Mouse (Mus musculus): ENCODE results near the gene Micu1.

The Micu1 gene

GRCm38 (mm10) chr10:59721555-59721954, 19.3 kb downstream of the Micu1 start:
- in situ Hi-C loops (cut with MboI, MseI): no loop called here

- in situ Hi-C loops (cut with MboI, MseI): no loop called here
Measured at GRCm38 (mm10) chr10:59724634-59725033, 22.4 kb downstream of the Micu1 start.

GRCm38 (mm10) chr10:59727251-59727650, 25.0 kb downstream of the Micu1 start:
- in situ Hi-C loops (cut with MboI, MseI): no loop called here

GRCm38 (mm10) chr10:59729261-59729660, 27.0 kb downstream of the Micu1 start:
- in situ Hi-C loops (cut with MboI, MseI): no loop called here

- in situ Hi-C loops (cut with MboI, MseI): no loop called here
Measured at GRCm38 (mm10) chr10:59729842-59730241, 27.6 kb downstream of the Micu1 start.

- in situ Hi-C loops (cut with MboI, MseI): no loop called here
Measured at GRCm38 (mm10) chr10:59736027-59736598, 33.8 kb downstream of the Micu1 start.

- in situ Hi-C loops (cut with MboI, MseI): no loop called here
Measured at GRCm38 (mm10) chr10:59741448-59741847, 39.2 kb downstream of the Micu1 start.

GRCm38 (mm10) chr10:59743397-59743796, 41.1 kb downstream of the Micu1 start:
- in situ Hi-C loops (cut with MboI, MseI): no loop called here

- in situ Hi-C loops (cut with MboI, MseI): no loop called here
Measured at GRCm38 (mm10) chr10:59743969-59744368, 41.7 kb downstream of the Micu1 start.

GRCm38 (mm10) chr10:59747334-59747733, 45.1 kb downstream of the Micu1 start:
- in situ Hi-C loops (cut with MboI, MseI): no loop called here

GRCm38 (mm10) chr10:59748699-59749200, 46.5 kb downstream of the Micu1 start:
- in situ Hi-C loops (cut with MboI, MseI): no loop called here

- in situ Hi-C loops (cut with MboI, MseI): no loop called here
Measured at GRCm38 (mm10) chr10:59753538-59754069, 51.3 kb downstream of the Micu1 start.

GRCm38 (mm10) chr10:59754104-59754503, 51.8 kb downstream of the Micu1 start:
- in situ Hi-C loops (cut with MboI, MseI): no loop called here

GRCm38 (mm10) chr10:59754901-59755300, 52.6 kb downstream of the Micu1 start:
- in situ Hi-C loops (cut with MboI, MseI): no loop called here

GRCm38 (mm10) chr10:59755681-59756080, 53.4 kb downstream of the Micu1 start:
- in situ Hi-C loops (cut with MboI, MseI): no loop called here

GRCm38 (mm10) chr10:59756090-59756489, 53.8 kb downstream of the Micu1 start:
- in situ Hi-C loops (cut with MboI, MseI): no loop called here

- in situ Hi-C loops (cut with MboI, MseI): no loop called here
Measured at GRCm38 (mm10) chr10:59756570-59756969, 54.3 kb downstream of the Micu1 start.

- in situ Hi-C loops (cut with MboI, MseI): no loop called here
Measured at GRCm38 (mm10) chr10:59764781-59765180, 62.5 kb downstream of the Micu1 start.

GRCm38 (mm10) chr10:59768369-59769079, 66.2 kb downstream of the Micu1 start:
- in situ Hi-C loops (cut with MboI, MseI): no loop called here

- in situ Hi-C loops (cut with MboI, MseI): loop anchor here (10.0 kb wide), 1 partner anchor 1443 kb away; no protein-coding TSS in a partner anchor
Measured at GRCm38 (mm10) chr10:59771375-59772048, 69.2 kb downstream of the Micu1 start.

GRCm38 (mm10) chr10:59772049-59772397, 69.7 kb downstream of the Micu1 start:
- in situ Hi-C loops (cut with MboI, MseI): loop anchor here (10.0 kb wide), 1 partner anchor 1443 kb away; no protein-coding TSS in a partner anchor

GRCm38 (mm10) chr10:59773441-59774140, 71.3 kb downstream of the Micu1 start:
- in situ Hi-C loops (cut with MboI, MseI): loop anchor here (10.0 kb wide), 1 partner anchor 1441 kb away; no protein-coding TSS in a partner anchor
